Mouse (Mus musculus) intestine, embryonic 14.5 days (tissue): ENCODE measurements around the gene Prep. TPM values are rescaled to one million over a fixed set of nuclear protein-coding genes. Genes with fewer than 3 reads are reported as not detected.

Experiments
- ATAC-seq: fragments of 200-750 bp; cut with Nextera tagmentation; replicated peaks from 2 replicates; pipeline ENCODE4 v1.8.0; 2017; ENCODE audit warnings: low read depth, moderate number of reproducible peaks, moderate TSS enrichment, moderate library complexity; ENCODE audit not compliant: low FRiP score, low TSS enrichment
- DNase-seq: peaks from one replicate; pipeline ENCODE4 v3.0.0-alpha.2; 2018; ENCODE audit warnings: low spot score
- H3K27ac ChIP-seq: fragments of 300-500 bp; sonication (generic); 2 replicates; pipeline ENCODE4 v1.5.1; 2014; ENCODE audit warnings: low read depth, mild to moderate bottlenecking, control low read depth
- H3K27me3 ChIP-seq: fragments of 300-500 bp; sonication (generic); replicated peaks from 2 replicates; pipeline ENCODE4 v1.6.1; 2014; ENCODE audit warnings: low read length, control low read depth; ENCODE audit not compliant: control insufficient read depth, insufficient read depth
- H3K36me3 ChIP-seq: fragments of 300-500 bp; sonication (generic); 2 replicates; pipeline ENCODE4 v1.6.1; 2014; ENCODE audit warnings: low read length, control low read depth; ENCODE audit not compliant: control insufficient read depth, insufficient read depth
- H3K4me1 ChIP-seq: fragments of 300-500 bp; sonication (generic); replicated peaks from 2 replicates; pipeline ENCODE4 v1.6.1; 2014; ENCODE audit warnings: low read length, control low read depth, mixed read lengths; ENCODE audit not compliant: control insufficient read depth, insufficient read depth
- H3K4me2 ChIP-seq: fragments of 300-500 bp; sonication (generic); 2 replicates; pipeline ENCODE4 v1.6.1; 2014; ENCODE audit warnings: low read length
- H3K4me3 ChIP-seq: fragments of 300-500 bp; sonication (generic); 2 replicates; pipeline ENCODE4 v1.5.1; 2014; ENCODE audit warnings: low read depth, low read length, control low read depth, mixed read lengths
- H3K9ac ChIP-seq: fragments of 300-500 bp; sonication (generic); 2 replicates; pipeline ENCODE4 v1.6.1; 2014; ENCODE audit warnings: mild to moderate bottlenecking, low read length
- H3K9me3 ChIP-seq: fragments of 300-500 bp; sonication (generic); 2 replicates; pipeline ENCODE4 v1.6.1; 2016; ENCODE audit warnings: low read length, control low read depth; ENCODE audit not compliant: control insufficient read depth
- WGBS: fragments of 180-500 bp; shearing (Covaris S2); extraction: QIAGEN DNeasy Blood & Tissue Kit; methylation state at CpG from one replicate; pipeline ENCODE4 v1.1.7; 2014; 5-methylcytosine and 5-hydroxymethylcytosine counted together
- microRNA-seq: library from miRNA; unstranded; fragments of <30 nt; microRNA quantifications from one replicate; pipeline ENCODE4, GENCODE M21; 2016
- polyA plus RNA-seq: library from polyadenylated mRNA; unstranded; fragments of >200 nt; fragmentation: Nextera tagmentation; extraction: Ambion mirVana; gene quantifications from 2 replicates; pipeline ENCODE4 v1.2.1, GENCODE M21; 2014

The Prep gene
- polyA plus RNA-seq, 1 experiment from 2014 or later, result 25.0 TPM

- WGBS, result 93% methylated on average over 2 of the region's 2 CpGs
- ATAC-seq, result no peak
- H3K27ac ChIP-seq, result no peak overlapping the region
Observed at GRCm38 (mm10) chr10:45185457-45185856, 118.5 kb downstream of the Prep start.

GRCm38 (mm10) chr10:45193330-45194310 is 126.6 kb downstream of the Prep start:
- Histone ChIP-seq H3K4me3 (no peak overlapping the region), H3K36me3 (no peaks in the 10 kb centered on the region), H3K9ac (no peak overlapping the region), H3K27ac (no peak overlapping the region), H3K4me2 (no peak overlapping the region), H3K27me3 (no peaks in the 10 kb centered on the region), H3K9me3 (no peaks in the 10 kb centered on the region), H3K4me1 (no peaks in the 10 kb centered on the region)
- DNase-seq (peak; percentile 48), ATAC-seq (no peak)
- WGBS, result 36% methylated on average over 14 of the region's 14 CpGs

More at GRCm38 (mm10) chr10:45185457-45185856, 118.5 kb downstream of the Prep start:
- Histone ChIP-seq H3K9ac (no peak overlapping the region), H3K4me2 (no peak overlapping the region), H3K27me3 (no peaks in the 10 kb centered on the region), H3K4me1 (no peaks in the 10 kb centered on the region), H3K4me3 (no peak overlapping the region), H3K36me3 (no peaks in the 10 kb centered on the region), H3K9me3 (no peaks in the 10 kb centered on the region)
- peak; percentile 13 for DNase-seq

- no peak overlapping the region for H3K4me3 ChIP-seq
- no peaks in the 10 kb centered on the region for H3K9me3 ChIP-seq
- 81% methylated on average over 5 of the region's 5 CpGs for WGBS
- ATAC-seq (no peak), DNase-seq (peak; percentile 44)
- H3K36me3 ChIP-seq, result no peaks in the 10 kb centered on the region
- H3K27ac ChIP-seq, result no peak overlapping the region
- H3K27me3 ChIP-seq, result no peaks in the 10 kb centered on the region
- H3K4me2 ChIP-seq, result no peak overlapping the region
- no peak overlapping the region for H3K9ac ChIP-seq
- no peaks in the 10 kb centered on the region for H3K4me1 ChIP-seq
Observed at GRCm38 (mm10) chr10:45194531-45194930, 127.5 kb downstream of the Prep start.

GRCm38 (mm10) chr10:45204582-45204981 is 137.6 kb downstream of the Prep start:
- Histone ChIP-seq H3K4me2 (no peak overlapping the region), H3K27ac (no peak overlapping the region), H3K4me3 (no peak overlapping the region), H3K9ac (no peak overlapping the region), H3K9me3 (no peaks in the 10 kb centered on the region), H3K4me1 (no peaks in the 10 kb centered on the region), H3K36me3 (no peaks in the 10 kb centered on the region), H3K27me3 (no peaks in the 10 kb centered on the region)
- no peak for DNase-seq
- 67% methylated on average over 1 of the region's 1 CpGs for WGBS
- ATAC-seq, result no peak

- Histone ChIP-seq H3K4me1 (no peaks in the 10 kb centered on the region), H3K36me3 (no peaks in the 10 kb centered on the region), H3K4me2 (no peak overlapping the region), H3K27ac (no peak overlapping the region), H3K9me3 (no peaks in the 10 kb centered on the region), H3K9ac (no peak overlapping the region), H3K27me3 (no peaks in the 10 kb centered on the region), H3K4me3 (no peak overlapping the region)
- ATAC-seq, result no peak
- DNase-seq, result no peak
Observed at GRCm38 (mm10) chr10:45210201-45210600, 143.2 kb downstream of the Prep start.

- H3K9me3 ChIP-seq, result no peaks in the 10 kb centered on the region
- no peaks in the 10 kb centered on the region for H3K4me1 ChIP-seq
- H3K27ac ChIP-seq, result no peak overlapping the region
- H3K4me2 ChIP-seq, result no peak overlapping the region
- H3K27me3 ChIP-seq, result no peaks in the 10 kb centered on the region
- H3K9ac ChIP-seq, result no peak overlapping the region
- WGBS, result 77% methylated on average over 7 of the region's 7 CpGs
- no peaks in the 10 kb centered on the region for H3K36me3 ChIP-seq
- no peak overlapping the region for H3K4me3 ChIP-seq
- ATAC-seq (no peak), DNase-seq (no peak)
Observed at GRCm38 (mm10) chr10:45216676-45217075, 149.7 kb downstream of the Prep start.

Small RNA genes lying within 50 kb of the gene (microRNA-seq; reads per million reads assigned to microRNA genes)
- gene Gm23766, result not detected

Other genes starting within 250 kb of the Prep start
- 0.22 and 0.51 TPM in 2 replicates for gene Popdc3, start 110.9 kb downstream of the Prep start, polyA plus RNA-seq